Mouse (Mus musculus): ENCODE measurements at regions not wholly inside any gene's neighbourhood (a gene's known extent, or its start where the extent isn't known, plus 50 kb on each side); places are given as distances from the start of the nearest gene placed in this dataset.

DNA sequence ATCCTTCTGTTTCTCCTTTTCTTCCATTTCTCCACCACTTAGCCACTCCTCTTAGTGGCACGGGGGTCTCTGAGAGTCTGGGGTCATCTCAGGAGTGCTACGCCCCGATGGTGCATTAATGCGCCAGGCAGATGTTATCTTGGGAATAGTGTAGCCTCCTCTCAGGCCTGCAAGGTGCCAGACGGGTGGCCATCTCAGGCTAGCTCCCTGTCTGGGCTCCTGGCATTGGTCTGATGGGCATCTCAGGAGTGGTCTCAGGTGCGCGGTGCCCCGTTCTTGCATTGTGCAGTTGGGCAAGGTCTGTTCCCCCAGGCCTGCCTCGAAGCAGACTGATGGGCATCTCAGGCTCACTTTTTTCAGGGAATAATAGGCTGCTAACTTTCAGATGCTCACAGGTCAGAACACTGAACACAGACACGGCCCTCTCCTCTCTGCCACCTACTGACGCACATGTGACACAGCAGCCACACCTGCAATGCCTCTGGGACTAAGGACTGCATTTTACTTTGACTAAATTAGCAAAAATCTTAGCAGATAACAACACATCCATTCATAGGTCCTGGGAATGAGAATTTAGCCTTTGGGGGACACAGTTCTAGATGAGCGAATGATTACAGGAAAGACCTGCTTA lies 298.0 kb downstream of the Etnk1 start:
- no peak for TF ChIP-seq EP300 (IDR thresholded peaks at IDR 0.05; ENCODE audit: low read depth)
- peak; percentile 36 for TF ChIP-seq CTCF (IDR thresholded peaks at IDR 0.05; ENCODE audit: low read depth)
